Mouse (Mus musculus) myocyte (in vitro differentiated cells): ENCODE data around the gene Abcf1.
A peak's percentile ranks its signal among the peaks of the same experiment; 100 is the strongest.

Experiments used
- CEBPB ChIP-seq: IDR thresholded peaks from 2 replicates; pipeline ENCODE4 v1.6.1; 2011; ENCODE audit warnings: mild to moderate bottlenecking, moderate library complexity; ENCODE audit not compliant: poor library complexity, insufficient read depth, severe bottlenecking
- MAX ChIP-seq: IDR thresholded peaks from one replicate; pipeline ENCODE4 v1.6.1; 2011; ENCODE audit warnings: low read depth, mild to moderate bottlenecking, control low read depth
- MYOG ChIP-seq, 3 experiments: IDR thresholded peaks; one replicate each; pipeline ENCODE4 v1.6.1; 2011; ENCODE audit warnings: control low read depth in 2 of 3, low read depth in 2 of 3, mild to moderate bottlenecking in 2 of 3; ENCODE audit not compliant: insufficient read length in 2 of 3, control insufficient read depth in 1 of 3, insufficient read depth in 1 of 3
- POLR2A ChIP-seq: IDR thresholded peaks from one replicate; pipeline ENCODE4 v1.6.1; 2011; ENCODE audit warnings: low read depth, mild to moderate bottlenecking, control low read depth, moderate library complexity; ENCODE audit not compliant: insufficient read length
- POLR2AphosphoS2 ChIP-seq: IDR thresholded peaks from one replicate; pipeline ENCODE4 v1.6.1; 2011; ENCODE audit warnings: low read depth, control low read depth; ENCODE audit not compliant: insufficient read length
- TCF12 ChIP-seq: IDR thresholded peaks from one replicate; pipeline ENCODE4 v1.6.1; 2011; ENCODE audit warnings: mild to moderate bottlenecking, control low read depth; ENCODE audit not compliant: poor library complexity, insufficient read depth, severe bottlenecking
- USF1 ChIP-seq: IDR thresholded peaks from one replicate; pipeline ENCODE4 v1.6.1; 2011; ENCODE audit warnings: low read depth, mild to moderate bottlenecking, control low read depth, moderate library complexity

- no peak for TF ChIP-seq MAX
- TF ChIP-seq CEBPB = no peak
- TF ChIP-seq POLR2A = no peak
- TF ChIP-seq USF1 = no peak
- no peak for TF ChIP-seq TCF12
- peak; percentile 13 for TF ChIP-seq POLR2AphosphoS2
- TF ChIP-seq MYOG (IDR thresholded peaks at IDR 0.05; ENCODE audit: control insufficient read depth in 1 of 3, insufficient read depth in 1 of 3, insufficient read length in 2 of 3, low read depth in 2 of 3) = no peak
Observed at GRCm38 (mm10) chr17:35922566-35922965, 47.0 kb downstream of the Abcf1 start.
